36 mouse cellular contexts compared by ENCODE assay signal in genomic region chr13:57865029-57865428, GRCm38 (mm10). TPM values are rescaled to one million over a fixed set of nuclear protein-coding genes. Genes with fewer than 3 reads are reported as not detected.
"Had no signal": no experiment of that assay in that cellular context is flagged by ENCODE, and none has a peak within 500 bp of the region (broad histone marks: within the 10 kb centered on the region; RNA-seq: fewer than 3 reads in every experiment).

No protein-coding gene starts in this region.

- DNase-seq: heart, postnatal 10 days; heart, postnatal 14 days; heart, postnatal 36 days; heart, postnatal 4 days; kidney, adult 11 months; kidney, adult 18-20 months; kidney, adult 2 months; kidney, adult 8-10 months; kidney, adult 9 months; kidney, postnatal 10 days; kidney, postnatal 14 days; kidney, postnatal 25 days; kidney, postnatal 36 days; kidney, postnatal 4 days; layer of hippocampus, adult 9-11 months; layer of hippocampus, postnatal 36 days had no signal

- ATAC-seq: hindbrain, embryonic 16.5 days; hindbrain, postnatal 0 days; inflammation-experienced regulatory T-cells, adult 6 months; intestine, embryonic 15.5 days; intestine, embryonic 16.5 days; intestine, postnatal 0 days had no signal

- H3K27ac ChIP-seq: heart, embryonic 10.5 days; heart, embryonic 13.5 days; heart, embryonic 15.5 days; hindbrain, embryonic 10.5 days; hindbrain, embryonic 12.5 days; hindbrain, embryonic 13.5 days; hindbrain, embryonic 14.5 days; hindbrain, embryonic 15.5 days; hindbrain, postnatal 0 days; intestine, embryonic 15.5 days; kidney, embryonic 15.5 days; kidney, postnatal 0 days; layer of hippocampus, adult 2 months had no signal

- H3K9ac ChIP-seq: heart, embryonic 12.5 days; heart, embryonic 13.5 days; heart, embryonic 15.5 days; hindbrain, embryonic 12.5 days; hindbrain, embryonic 13.5 days; hindbrain, embryonic 14.5 days; hindbrain, embryonic 15.5 days; intestine, embryonic 15.5 days; kidney, embryonic 15.5 days had no signal

- H3K4me2 ChIP-seq: heart, embryonic 11.5 days; heart, embryonic 12.5 days; heart, embryonic 13.5 days; heart, embryonic 15.5 days; hindbrain, embryonic 12.5 days; hindbrain, embryonic 13.5 days; hindbrain, embryonic 14.5 days; hindbrain, embryonic 15.5 days; intestine, embryonic 15.5 days; kidney, embryonic 15.5 days had no signal

- H3K36me3 ChIP-seq: heart, embryonic 10.5 days; heart, embryonic 12.5 days; heart, embryonic 13.5 days; heart, embryonic 15.5 days; hindbrain, embryonic 10.5 days; hindbrain, embryonic 12.5 days; hindbrain, embryonic 13.5 days; hindbrain, embryonic 15.5 days; intestine, embryonic 15.5 days; kidney, embryonic 15.5 days had no signal

- H3K9me3 ChIP-seq: heart, embryonic 10.5 days; heart, embryonic 12.5 days; heart, embryonic 13.5 days; heart, embryonic 15.5 days; hindbrain, embryonic 10.5 days; hindbrain, embryonic 12.5 days; hindbrain, embryonic 13.5 days; hindbrain, embryonic 15.5 days; intestine, embryonic 15.5 days; kidney, embryonic 15.5 days had no signal

- H3K4me1 ChIP-seq: heart, embryonic 10.5 days; heart, embryonic 12.5 days; heart, embryonic 13.5 days; heart, embryonic 15.5 days; hindbrain, embryonic 12.5 days; hindbrain, embryonic 15.5 days; intestine, embryonic 15.5 days had no signal

- H3K4me3 ChIP-seq: heart, embryonic 10.5 days; heart, embryonic 12.5 days; heart, embryonic 13.5 days; heart, embryonic 15.5 days; hindbrain, embryonic 10.5 days; hindbrain, embryonic 12.5 days; hindbrain, embryonic 13.5 days; hindbrain, embryonic 15.5 days; intestine, embryonic 15.5 days; kidney, embryonic 15.5 days; layer of hippocampus, adult 2 months had no signal

- H3K27me3 ChIP-seq: heart, embryonic 12.5 days; heart, embryonic 15.5 days; hindbrain, embryonic 12.5 days; hindbrain, embryonic 13.5 days; hindbrain, embryonic 15.5 days; intestine, embryonic 15.5 days; kidney, embryonic 15.5 days had no signal

RNA-seq across cellular contexts. Expression of gene Spock1, which starts 43.1 kb away (rescaled TPM):
- total RNA-seq: hematopoietic stem cell, adult 5-6 weeks had no signal
- polyA plus RNA-seq: inflammation-experienced regulatory T-cells, adult 6 months had no signal
